Mouse (Mus musculus) gastrocnemius, postnatal 4 days (tissue): Measurements from ENCODE around the gene Gm21903. TPM values are rescaled to one million over a fixed set of nuclear protein-coding genes. Genes with fewer than 3 reads are reported as not detected.
"Not testable (repeated sequence)": the region's sequence is repeated elsewhere in the genome, so short reads cannot be mapped to it uniquely, and the experiment has no call there.

Experiments used
- DNase-seq, 2 experiments: peaks; one replicate each; pipeline ENCODE4 v3.0.0; 2021 to 2022; ENCODE audit warnings: low spot score in 2 of 2, mixed read lengths in 2 of 2
- long read RNA-seq, 2 experiments: library from polyadenylated mRNA; stranded (forward); transcript quantifications; one replicate each; pipeline ENCODE4 v2.0.0; 2021
- total RNA-seq, 2 experiments: library from RNA; stranded (reverse); gene quantifications; 2 replicates each; pipeline ENCODE4 v1.2.3; 2021

Gm21903 gene
- total RNA-seq: not detected
- long read RNA-seq, experiment 1: 0 reads
- long read RNA-seq, experiment 2: 0 reads

DNA sequence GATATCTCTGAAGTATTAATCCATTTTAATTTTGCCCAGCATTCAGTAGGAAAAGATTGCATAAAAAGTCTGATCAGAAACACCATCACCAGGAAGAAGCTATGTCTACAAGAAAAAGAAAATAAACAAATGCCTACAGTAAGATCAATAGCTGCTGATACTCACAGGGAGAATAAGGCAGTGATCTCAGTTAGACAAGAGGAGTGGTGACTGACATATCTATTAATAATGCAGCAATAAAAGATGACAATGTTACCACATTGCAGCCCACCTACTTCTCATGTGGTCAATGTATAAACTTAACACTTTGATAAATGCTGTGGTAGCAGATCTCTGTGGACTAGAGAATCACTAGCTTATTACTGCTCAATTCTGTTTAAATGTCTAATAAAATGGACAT lies at the start of gene Gm21903:
Gm21903 (minus strand) TSS at position 101 of the 400 bp plus-strand sequence.
- DNase-seq: no peak

DNA sequence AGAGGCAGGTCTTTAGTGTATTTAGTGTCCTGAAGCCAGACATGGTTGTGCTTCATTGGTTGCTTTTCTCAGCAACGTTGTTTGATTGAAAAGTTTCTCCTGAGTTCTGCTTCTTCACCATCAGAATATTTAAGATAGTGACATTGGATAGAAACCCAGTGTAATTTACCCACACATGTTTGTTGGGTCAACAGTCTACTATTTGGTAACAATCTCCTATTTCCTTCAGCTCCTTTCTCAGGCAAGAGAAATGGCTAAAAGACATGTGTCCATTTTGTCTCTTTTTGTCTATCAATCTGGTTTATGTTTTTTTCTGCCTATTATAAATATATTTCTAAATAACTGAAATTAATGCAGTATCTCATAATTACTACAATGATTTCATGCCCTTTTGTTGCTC lies 33.8 kb upstream of the Gm21903 start, which contains the start of gene Esp23:
Esp23 (minus strand) TSS at position 101 of the 400 bp plus-strand sequence.
- no peak for DNase-seq

DNA sequence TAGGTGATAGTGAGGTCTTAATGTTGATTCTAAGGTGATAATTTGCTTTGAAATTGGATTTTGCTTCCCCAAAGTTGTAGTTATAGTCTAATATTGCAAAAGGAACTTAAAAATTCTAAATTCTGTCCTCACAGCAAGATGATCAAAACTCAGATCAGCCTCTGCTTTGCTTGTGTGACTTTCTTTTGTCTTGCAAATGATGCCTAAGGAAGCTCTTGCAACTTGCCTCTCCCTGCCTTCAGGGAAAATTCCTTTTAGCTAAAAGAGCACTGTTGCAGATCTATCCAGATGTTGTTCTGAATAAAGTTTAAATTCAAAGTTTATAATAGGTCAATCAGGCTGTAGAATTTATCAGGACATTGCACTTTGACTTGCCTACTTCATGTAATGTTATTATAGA lies 20.5 kb upstream of the Gm21903 start:
- DNase-seq: no peak

DNA sequence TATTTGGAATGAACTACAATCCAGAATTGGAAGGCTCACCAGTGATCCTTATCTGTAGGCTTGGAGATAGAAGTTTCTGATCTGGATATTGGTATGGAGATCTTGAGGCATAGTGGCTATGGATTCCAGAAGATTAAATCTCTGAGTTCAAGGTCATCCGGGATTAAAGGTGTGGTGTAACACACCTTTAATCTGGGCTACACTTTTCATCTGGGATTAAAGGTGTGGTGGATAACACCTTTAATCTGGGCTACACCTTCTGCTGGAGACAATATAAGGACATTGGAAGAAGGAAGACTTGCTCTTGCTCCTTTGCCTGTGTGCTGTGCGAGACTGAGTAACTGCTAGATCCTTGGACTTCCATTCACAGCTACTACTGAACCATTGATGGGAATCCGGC lies 6.7 kb downstream of the Gm21903 start, which contains the start of gene Esp24:
Esp24 (plus strand) TSS at position 301 of the 400 bp plus-strand sequence.
- DNase-seq: not testable (repeated sequence)

GRCm38 (mm10) chr17:39017184-39017583 lies 26.0 kb downstream of the Gm21903 start:
- no peak for DNase-seq

- no peak for DNase-seq
Measured at GRCm38 (mm10) chr17:39010675-39011638, 32.2 kb downstream of the Gm21903 start.

- no peak for DNase-seq
Measured at GRCm38 (mm10) chr17:39009846-39010245, 33.3 kb downstream of the Gm21903 start.

Other genes starting within 250 kb of the Gm21903 start
- gene Esp24, start 6.6 kb downstream of the Gm21903 start, total RNA-seq: not detected
- gene Esp23, start 33.7 kb upstream of the Gm21903 start, total RNA-seq: not detected
- not detected for gene Esp22, start 52.0 kb upstream of the Gm21903 start, total RNA-seq